Mouse (Mus musculus) CH12.LX (cell line): Measurements from ENCODE around the gene Mpig6b. TPM values are rescaled to one million over a fixed set of nuclear protein-coding genes. Genes with fewer than 3 reads are reported as not detected.
A peak's percentile ranks its signal among the peaks of the same experiment; 100 is the strongest.

Source experiments
- DNase-seq: peaks from one replicate; pipeline ENCODE4 v3.0.0-alpha.2; 2013; ENCODE audit errors: extremely low read depth
- H3K27ac ChIP-seq: 2 replicates; pipeline ENCODE4 v1.5.1; 2012; ENCODE audit warnings: low read depth, mild to moderate bottlenecking, control low read depth, moderate library complexity; ENCODE audit not compliant: insufficient read depth
- H3K27me3 ChIP-seq: replicated peaks from 2 replicates; pipeline ENCODE3; 2012; ENCODE audit warnings: inconsistent platforms
- H3K36me3 ChIP-seq, 2 experiments: replicated peaks in 1 of 2; 2 replicates each; pipeline versions ENCODE3 to v1.6.1; 2012; ENCODE audit warnings: inconsistent platforms in 1 of 2, low read length in 1 of 2, mild to moderate bottlenecking in 1 of 2, mixed read lengths in 1 of 2, moderate library complexity in 1 of 2; ENCODE audit not compliant: control insufficient read depth in 1 of 2, insufficient read depth in 1 of 2
- H3K4me1 ChIP-seq, 2 experiments: 2 replicates each; pipeline ENCODE4 v1.6.1; 2012; ENCODE audit warnings: inconsistent platforms in 1 of 2, moderate library complexity in 1 of 2; ENCODE audit not compliant: insufficient read depth in 2 of 2, control insufficient read depth in 1 of 2
- H3K4me2 ChIP-seq: 2 replicates; pipeline ENCODE4 v1.6.1; 2012; ENCODE audit warnings: low read depth, mild to moderate bottlenecking, control low read depth; ENCODE audit not compliant: poor library complexity, insufficient read depth, severe bottlenecking
- H3K4me3 ChIP-seq, 3 experiments: fragments of 150-350 bp in 1 of 3; sonication (generic) in 1 of 3; replicated peaks in 1 of 3; 2 replicates each; pipeline versions ENCODE3 to v1.5.1; 2011 to 2012; ENCODE audit warnings: low read depth in 2 of 3, low read length in 2 of 3, mild to moderate bottlenecking in 2 of 3, moderate library complexity in 2 of 3, control low read depth in 1 of 3, improper control_type of control experiment in 1 of 3, inconsistent platforms in 1 of 3, mixed read lengths in 1 of 3; ENCODE audit not compliant: poor library complexity in 1 of 3
- H3K79me2 ChIP-seq: replicated peaks from 2 replicates; pipeline ENCODE4 v1.6.1; 2012; ENCODE audit warnings: mild to moderate bottlenecking, moderate library complexity; ENCODE audit not compliant: control insufficient read depth, poor library complexity, insufficient read depth, severe bottlenecking; ENCODE audit errors: extremely low read depth
- H3K9ac ChIP-seq: 2 replicates; pipeline ENCODE4 v1.6.1; 2012; ENCODE audit warnings: low read depth, mild to moderate bottlenecking, control low read depth, moderate library complexity; ENCODE audit not compliant: insufficient read depth
- H3K9me3 ChIP-seq: replicated peaks from 2 replicates; pipeline ENCODE3; 2012; ENCODE audit warnings: low read length, inconsistent platforms, mixed read lengths
- BHLHE40 ChIP-seq: IDR thresholded peaks from 2 replicates; pipeline ENCODE4 v1.6.1; 2011; ENCODE audit warnings: mild to moderate bottlenecking, low read depth, low read length, improper control_type of control experiment
- CHD2 ChIP-seq: IDR thresholded peaks from 2 replicates; pipeline ENCODE4 v1.6.1; 2011; ENCODE audit warnings: low read length, improper control_type of control experiment
- ELF1 ChIP-seq: IDR thresholded peaks from 2 replicates; pipeline ENCODE4 v1.6.1; 2014; ENCODE audit warnings: low read depth, mild to moderate bottlenecking, inconsistent platforms, low read length, improper control_type of control experiment
- HCFC1 ChIP-seq: IDR thresholded peaks from 2 replicates; pipeline ENCODE4 v1.6.1; 2012; ENCODE audit warnings: low read depth, mild to moderate bottlenecking, inconsistent platforms, low read length, improper control_type of control experiment
- MAFK ChIP-seq: IDR thresholded peaks from 2 replicates; pipeline ENCODE4 v1.6.1; 2011; ENCODE audit warnings: low read length, improper control_type of control experiment; ENCODE audit not compliant: insufficient replicate concordance
- MAZ ChIP-seq: IDR thresholded peaks from 2 replicates; pipeline ENCODE4 v1.6.1; 2012; ENCODE audit warnings: low read depth, mild to moderate bottlenecking, inconsistent platforms, low read length, improper control_type of control experiment, moderate library complexity
- POLR2A ChIP-seq: IDR thresholded peaks from 2 replicates; pipeline ENCODE4 v1.6.1; 2011; ENCODE audit warnings: low read depth, mild to moderate bottlenecking, improper control_type of control experiment, low read length
- SIN3A ChIP-seq: IDR thresholded peaks from 2 replicates; pipeline ENCODE4 v1.6.1; 2012; ENCODE audit warnings: low read length, improper control_type of control experiment, inconsistent platforms
- TBP ChIP-seq: conservative IDR thresholded peaks from 2 replicates; pipeline ENCODE4 v1.6.1; 2011; ENCODE audit warnings: low read depth, low read length, improper control_type of control experiment
- TCF12 ChIP-seq: IDR thresholded peaks from 2 replicates; pipeline ENCODE4 v1.6.1; 2014; ENCODE audit warnings: low read depth, mild to moderate bottlenecking, inconsistent platforms, low read length, improper control_type of control experiment
- UBTF ChIP-seq: IDR thresholded peaks from 2 replicates; pipeline ENCODE4 v1.6.1; 2012; ENCODE audit warnings: low read depth, mild to moderate bottlenecking, inconsistent platforms, low read length, improper control_type of control experiment, moderate library complexity
- ZC3H11A ChIP-seq: IDR thresholded peaks from 2 replicates; pipeline ENCODE4 v1.6.1; 2012; ENCODE audit warnings: low read depth, mild to moderate bottlenecking, inconsistent platforms, low read length, improper control_type of control experiment
- ZNF384 ChIP-seq: IDR thresholded peaks from 2 replicates; pipeline ENCODE4 v1.6.1; 2012; ENCODE audit warnings: low read depth, low read length, improper control_type of control experiment, inconsistent platforms
- dilution Hi-C: fragments of 300-500 bp; cut with MboI; formaldehyde crosslinking; loops from 2 replicates; pipeline ENCODE4 v1.14.3; 2020; ENCODE audit warnings: low sequenced_read_pairs; ENCODE audit not compliant: extremely low pct_unique_long_range_greater_than_20kb, extremely low pct_ligation_motif_present
- in situ Hi-C: fragments of 300-500 bp; cut with MboI; formaldehyde crosslinking; loops from 3 replicates; pipeline ENCODE4 v1.14.3; 2019; ENCODE audit warnings: low sequenced_read_pairs, low pct_ligation_motif_present, low pct_unique_long_range_greater_than_20kb, mixed read lengths
- polyA plus RNA-seq: library from polyadenylated mRNA; unstranded; fragments of >175 nt; gene quantifications from 2 replicates; pipeline ENCODE4 v1.2.1, GENCODE M21; 2012; ENCODE audit warnings: low read depth; ENCODE audit not compliant: insufficient read length
- total RNA-seq, 2 experiments: library from RNA; depleted of rRNA; stranded (reverse); fragments of 300-350 nt in 1 of 2; fragments of >200 nt in 1 of 2; gene quantifications; 2 replicates each; pipeline ENCODE4 v1.2.3; 2012 to 2014

The Mpig6b gene
- total and polyA plus RNA-seq, 3 experiments, result 0.10 TPM; not detected in 2

- in situ Hi-C loops, result no loop called here
- H3K4me2 ChIP-seq, result no peak overlapping the region
- no peak overlapping the region for H3K27ac ChIP-seq
- peaks cover 12 to 22% of the 10 kb centered on the region in 2 experiments for H3K4me1 ChIP-seq
- H3K36me3 ChIP-seq, result no peaks in the 10 kb centered on the region
- TF ChIP-seq ZNF384, result peak; percentile 44
- TF ChIP-seq ELF1, result no peak
- DNase-seq, result no peak
- no peaks in the 10 kb centered on the region for H3K79me2 ChIP-seq
- H3K27me3 ChIP-seq, result peaks cover 17% of the 10 kb centered on the region
- no peak overlapping the region for H3K9ac ChIP-seq
- dilution Hi-C loops, result no loop called here
- no peak overlapping the region for H3K4me3 ChIP-seq
- no peaks in the 10 kb centered on the region for H3K9me3 ChIP-seq
These were observed 18.0 kb upstream of the Mpig6b start for GRCm38 (mm10) chr17:35083929-35084497.

GRCm38 (mm10) chr17:35082841-35083576 is 17.0 kb upstream of the Mpig6b start:
- in situ Hi-C loops, result no loop called here
- dilution Hi-C loops, result no loop called here

GRCm38 (mm10) chr17:35080710-35081109 is 14.7 kb upstream of the Mpig6b start:
- H3K27ac ChIP-seq, result no peak overlapping the region
- dilution Hi-C loops, result no loop called here

More at GRCm38 (mm10) chr17:35082841-35083576, 17.0 kb upstream of the Mpig6b start:
- peaks cover 13 to 22% of the 10 kb centered on the region in 2 experiments for H3K4me1 ChIP-seq
- H3K4me3 ChIP-seq, result no peak overlapping the region
- H3K27ac ChIP-seq, result no peak overlapping the region
- DNase-seq, result no peak
- no peak overlapping the region for H3K9ac ChIP-seq
- no peak overlapping the region for H3K4me2 ChIP-seq
- no peaks in the 10 kb centered on the region for H3K36me3 ChIP-seq
- TF ChIP-seq BHLHE40 (no peak), POLR2A (no peak), MAZ (no peak), HCFC1 (no peak), UBTF (no peak), SIN3A (no peak)
- TF ChIP-seq, all 38 proteins: peak for 0
- Histone ChIP-seq H3K79me2 (no peaks in the 10 kb centered on the region), H3K9me3 (no peaks in the 10 kb centered on the region), H3K27me3 (peaks cover 17% of the 10 kb centered on the region)

More at GRCm38 (mm10) chr17:35080710-35081109, 14.7 kb upstream of the Mpig6b start:
- Histone ChIP-seq H3K79me2 (no peaks in the 10 kb centered on the region), H3K9ac (no peak overlapping the region), H3K4me1 (peaks cover 17 to 22% of the 10 kb centered on the region in 2 experiments), H3K36me3 (no peaks in the 10 kb centered on the region), H3K27me3 (peaks cover 3% of the 10 kb centered on the region), H3K4me3 (no peak overlapping the region), H3K9me3 (no peaks in the 10 kb centered on the region), H3K4me2 (no peak overlapping the region)
- TF ChIP-seq MAFK (no peak), MAZ (no peak), POLR2A (no peak), TBP (no peak), UBTF (no peak), SIN3A (no peak), TCF12 (no peak), CHD2 (no peak), ZC3H11A (no peak)
- in situ Hi-C loops, result no loop called here
- peak; percentile 14 for DNase-seq
